Mouse (Mus musculus) heart, postnatal 0 days (tissue): ENCODE data around the gene Tgfbr1. TPM values are rescaled to one million over a fixed set of nuclear protein-coding genes. Genes with fewer than 3 reads are reported as not detected.
A peak's percentile ranks its signal among the peaks of the same experiment; 100 is the strongest.

Experiments
- ATAC-seq: fragments of 200-750 bp; cut with Nextera tagmentation; 2 replicates; pipeline ENCODE4 v1.8.0; 2017; ENCODE audit warnings: low read depth, moderate number of reproducible peaks, moderate library complexity; ENCODE audit not compliant: insufficient read depth
- DNase-seq: peaks from one replicate; pipeline ENCODE4 v3.0.0-alpha.2; 2016; ENCODE audit warnings: low spot score
- H3K27ac ChIP-seq: fragments of 300-500 bp; sonication (generic); 2 replicates; pipeline ENCODE4 v1.5.1; 2014; ENCODE audit warnings: low read depth, mild to moderate bottlenecking
- H3K27me3 ChIP-seq: fragments of 300-500 bp; sonication (generic); 2 replicates; pipeline ENCODE4 v1.6.1; 2014; ENCODE audit warnings: low read length, mixed read lengths; ENCODE audit not compliant: control insufficient read depth, insufficient read depth
- H3K36me3 ChIP-seq: fragments of 300-500 bp; sonication (generic); replicated peaks from 2 replicates; pipeline ENCODE4 v1.6.1; 2014; ENCODE audit warnings: low read length, mixed read lengths; ENCODE audit not compliant: control insufficient read depth, insufficient read depth
- H3K4me1 ChIP-seq: fragments of 300-500 bp; sonication (generic); 2 replicates; pipeline ENCODE4 v1.6.1; 2014; ENCODE audit warnings: antibody characterized with exemption; ENCODE audit not compliant: control insufficient read depth, insufficient read depth
- H3K4me2 ChIP-seq: fragments of 300-500 bp; sonication (generic); 2 replicates; pipeline ENCODE4 v1.6.1; 2014; ENCODE audit warnings: low read depth, mild to moderate bottlenecking, low read length, moderate library complexity
- H3K4me3 ChIP-seq: fragments of 300-500 bp; sonication (generic); 2 replicates; pipeline ENCODE4 v1.5.1; 2014; ENCODE audit warnings: low read depth, low read length
- H3K9ac ChIP-seq: fragments of 300-500 bp; sonication (generic); replicated peaks from 2 replicates; pipeline ENCODE4 v1.6.1; 2014; ENCODE audit warnings: low read depth, low read length, mixed read lengths
- H3K9me3 ChIP-seq: fragments of 300-500 bp; sonication (generic); replicated peaks from 2 replicates; pipeline ENCODE4 v1.6.1; 2016; ENCODE audit warnings: low read length; ENCODE audit not compliant: control insufficient read depth
- CTCF ChIP-seq: IDR thresholded peaks from 2 replicates; pipeline ENCODE4 v1.5.1; 2016; ENCODE audit warnings: antibody characterized with exemption, control low read depth, low read depth
- EP300 ChIP-seq: IDR thresholded peaks from 2 replicates; pipeline ENCODE4 v1.6.1; 2016; ENCODE audit warnings: antibody characterized with exemption, low read depth
- WGBS: fragments of 180-500 bp; shearing (Covaris S2); extraction: QIAGEN DNeasy Blood & Tissue Kit; methylation state at CpG from one replicate; pipeline ENCODE4 v1.1.7; 2014; 5-methylcytosine and 5-hydroxymethylcytosine counted together
- polyA plus RNA-seq: library from polyadenylated mRNA; unstranded; fragments of >200 nt; fragmentation: Nextera tagmentation; extraction: Ambion mirVana; gene quantifications from 2 replicates; pipeline ENCODE4 v1.2.1, GENCODE M21; 2015
- total RNA-seq: library from RNA; depleted of rRNA; stranded (reverse); fragments of >200 nt; gene quantifications from 2 replicates; pipeline ENCODE4 v1.2.3, GENCODE M21; 2014; ENCODE audit warnings: low replicate concordance

Tgfbr1 gene
- total and polyA plus RNA-seq, 2 experiments from 2014 or later: 7.8 to 19.8 TPM

DNA sequence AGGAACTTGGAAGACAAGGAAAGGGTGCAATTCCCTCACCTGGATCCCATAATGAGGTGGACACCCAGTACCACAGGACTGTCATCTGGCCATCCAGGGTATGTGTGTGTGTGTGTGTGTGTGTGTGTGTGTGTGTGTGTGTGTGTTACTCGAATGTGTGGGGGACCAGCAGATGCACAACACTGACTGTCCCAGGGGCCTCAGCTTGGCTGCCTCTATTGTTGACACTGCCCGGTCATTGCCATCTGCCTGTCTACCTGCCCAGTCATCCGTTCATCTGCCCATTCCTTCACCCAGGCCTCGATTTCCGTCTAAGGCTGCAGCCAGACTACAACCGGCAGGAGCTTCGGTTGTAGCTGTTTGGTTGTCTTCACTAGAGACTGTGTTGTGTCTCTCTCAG, 79.7 kb downstream of the Tgfbr1 start:
- no peak for DNase-seq
- ATAC-seq: no peak
- no peaks in the 10 kb centered on the region for H3K9me3 ChIP-seq
- H3K4me1 ChIP-seq: peaks cover 6% of the 10 kb centered on the region; the same call in 1 of the 2 replicates
- H3K27me3 ChIP-seq: no peaks in the 10 kb centered on the region
- no peaks in the 10 kb centered on the region for H3K36me3 ChIP-seq
- H3K27ac ChIP-seq: no peak overlapping the region
- TF ChIP-seq CTCF (no peak), EP300 (no peak)
- no peak overlapping the region for H3K4me2 ChIP-seq
- WGBS: 84% methylated on average over 7 of the region's 7 CpGs
- H3K4me3 ChIP-seq: no peak overlapping the region
- no peak overlapping the region for H3K9ac ChIP-seq

DNA sequence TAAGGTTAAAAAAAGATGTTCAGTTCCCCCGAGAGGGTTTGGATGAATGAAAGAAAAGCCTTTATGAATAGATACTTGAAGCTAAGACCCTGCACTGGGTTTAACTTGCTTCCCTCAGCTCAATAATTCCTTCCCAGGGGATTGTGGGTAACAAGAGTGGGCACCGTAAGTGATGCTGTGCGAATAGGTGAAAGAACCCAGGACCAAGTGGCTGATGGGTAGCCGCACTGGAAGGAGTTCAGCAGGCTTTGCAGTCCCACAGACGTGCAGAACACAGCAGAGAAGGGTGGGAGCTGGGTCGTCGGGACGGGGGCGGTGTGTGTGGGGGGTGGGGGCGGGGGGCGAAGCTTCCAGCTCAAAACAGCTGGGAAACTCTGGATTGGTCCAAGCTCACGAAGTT, 82.1 kb downstream of the Tgfbr1 start:
- Histone ChIP-seq H3K27me3 (no peaks in the 10 kb centered on the region), H3K4me2 (no peak overlapping the region), H3K9ac (no peak overlapping the region), H3K27ac (no peak overlapping the region), H3K4me3 (no peak overlapping the region), H3K4me1 (peaks cover 6% of the 10 kb centered on the region; the same call in 1 of the 2 replicates), H3K36me3 (no peaks in the 10 kb centered on the region), H3K9me3 (no peaks in the 10 kb centered on the region)
- DNase-seq (no peak), ATAC-seq (no peak)
- TF ChIP-seq EP300 (no peak), CTCF (no peak)
- WGBS: 76% methylated on average over 12 of the region's 12 CpGs

DNA sequence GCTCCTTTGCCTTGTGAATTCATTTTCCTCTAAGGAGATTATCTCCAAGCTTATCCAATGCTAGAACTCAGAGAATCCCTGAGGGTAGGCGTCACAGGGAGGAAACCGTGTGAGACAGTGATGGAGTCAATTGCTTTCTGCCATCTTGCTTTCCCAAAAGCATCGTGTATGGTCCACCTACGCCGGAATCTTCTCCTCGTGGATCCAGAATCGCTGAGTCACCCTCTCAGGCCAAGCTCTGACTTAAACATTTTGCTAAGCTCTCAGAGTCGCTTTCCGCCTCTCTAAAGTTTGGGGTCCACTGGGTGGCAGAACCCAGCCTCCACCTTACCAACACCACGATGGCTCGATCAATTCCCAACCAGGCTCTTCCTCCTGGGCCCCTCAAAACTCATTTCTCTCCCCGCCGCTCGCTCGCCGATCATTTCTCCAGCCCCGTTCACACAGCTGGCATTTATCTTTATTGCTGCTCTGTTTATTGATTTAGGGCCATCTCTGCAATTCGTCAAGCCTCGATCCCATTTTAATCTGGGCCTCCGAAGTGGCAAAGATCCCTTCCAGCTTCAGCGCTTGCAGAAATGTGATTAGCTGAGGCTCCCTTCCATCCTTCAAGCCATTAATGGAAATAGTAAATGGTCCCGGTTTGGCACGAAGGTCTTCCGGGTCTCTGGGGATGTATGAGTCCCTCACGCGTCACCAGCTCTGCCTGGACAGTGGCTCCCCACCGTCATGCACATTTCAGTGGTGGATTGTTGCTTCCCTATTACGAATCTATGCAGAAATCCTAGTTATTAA, 82.7 kb downstream of the Tgfbr1 start:
- DNase-seq: no peak
- Histone ChIP-seq H3K4me2 (no peak overlapping the region), H3K9ac (no peak overlapping the region), H3K9me3 (no peaks in the 10 kb centered on the region), H3K4me1 (peaks cover 6% of the 10 kb centered on the region; the same call in 1 of the 2 replicates), H3K27ac (no peak overlapping the region), H3K36me3 (no peaks in the 10 kb centered on the region), H3K4me3 (no peak overlapping the region), H3K27me3 (no peaks in the 10 kb centered on the region)
- WGBS: 56% methylated on average over 28 of the region's 28 CpGs
- no peak for ATAC-seq
- no peak for TF ChIP-seq EP300

GRCm38 (mm10) chr4:47437365-47438340, 84.6 kb downstream of the Tgfbr1 start:
- WGBS: 1% methylated on average over 33 of the region's 33 CpGs
- Histone ChIP-seq H3K9ac (peak overlapping the region; percentile 69), H3K9me3 (no peaks in the 10 kb centered on the region), H3K4me2 (peak overlapping the region; percentile 95), H3K27me3 (no peaks in the 10 kb centered on the region), H3K4me3 (peak overlapping the region; percentile 55), H3K4me1 (peaks cover 6% of the 10 kb centered on the region; the same call in 1 of the 2 replicates), H3K27ac (peak overlapping the region; percentile 78), H3K36me3 (no peaks in the 10 kb centered on the region)
- ATAC-seq: peak; percentile 90
- TF ChIP-seq EP300 (no peak), CTCF (peak; percentile 95)
- DNase-seq: peak; percentile 82

DNA sequence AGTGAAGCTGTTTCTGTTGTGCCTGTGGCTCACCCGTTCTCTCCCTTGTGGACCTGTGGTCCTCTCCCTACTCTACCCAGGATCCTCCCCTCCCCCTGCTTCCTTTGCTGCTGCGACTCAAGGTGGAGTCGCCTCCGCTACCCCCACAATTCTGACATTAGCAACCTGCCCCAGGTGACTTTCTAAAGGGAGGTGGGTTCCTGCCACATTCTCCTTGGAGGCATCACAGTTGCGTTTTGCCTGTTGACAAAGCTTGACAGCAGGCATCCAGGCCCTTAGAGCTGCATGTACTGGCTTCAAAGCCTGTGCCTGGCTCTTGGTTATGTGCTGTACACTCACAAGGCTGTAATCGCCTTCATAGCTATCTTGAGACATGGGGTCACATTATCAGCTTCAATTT, 85.9 kb downstream of the Tgfbr1 start:
- ATAC-seq: no peak
- Histone ChIP-seq H3K4me1 (peaks cover 6% of the 10 kb centered on the region; the same call in 1 of the 2 replicates), H3K36me3 (no peaks in the 10 kb centered on the region), H3K4me2 (no peak overlapping the region), H3K27me3 (no peaks in the 10 kb centered on the region), H3K9me3 (no peaks in the 10 kb centered on the region), H3K4me3 (no peak overlapping the region), H3K9ac (no peak overlapping the region), H3K27ac (no peak overlapping the region)
- TF ChIP-seq CTCF (no peak), EP300 (no peak)
- 77% methylated on average over 6 of the region's 6 CpGs for WGBS
- no peak for DNase-seq
